Mouse (Mus musculus) MEL-GATA-1-ER (cell line): ENCODE measurements around the gene Olfr963.
"Not testable (repeated sequence)": the region's sequence is repeated elsewhere in the genome, so short reads cannot be mapped to it uniquely, and the experiment has no call there.

Experiments
- DNase-seq: peaks from one replicate; pipeline ENCODE4 v3.0.0-alpha.2; 2012; ENCODE audit warnings: low read depth; ENCODE audit errors: extremely low read depth

The Olfr963 gene

GRCm38 (mm10) chr9:39666905-39667304 is at the start of gene Olfr963:
TSS of gene Olfr963 (plus strand) at chr9:39667205.
- DNase-seq: no peak

GRCm38 (mm10) chr9:39621073-39621472 is 45.9 kb upstream of the Olfr963 start, which contains the start of gene Olfr960:
TSS of gene Olfr960 (plus strand) at chr9:39621373.
- no peak for DNase-seq

- no peak for DNase-seq
Observed at GRCm38 (mm10) chr9:39623783-39624182, 43.2 kb upstream of the Olfr963 start.

GRCm38 (mm10) chr9:39624711-39625110 is 42.3 kb upstream of the Olfr963 start:
- no peak for DNase-seq

- DNase-seq: no peak
Observed at GRCm38 (mm10) chr9:39629069-39629468, 37.9 kb upstream of the Olfr963 start.

- DNase-seq: no peak
Observed at GRCm38 (mm10) chr9:39633913-39634594, 33.0 kb upstream of the Olfr963 start.

GRCm38 (mm10) chr9:39644785-39645184 is 22.2 kb upstream of the Olfr963 start, which contains the start of gene Olfr961:
TSS of gene Olfr961 (plus strand) at chr9:39645085.
- DNase-seq: no peak

GRCm38 (mm10) chr9:39647382-39647781 is 19.6 kb upstream of the Olfr963 start:
- DNase-seq: no peak

GRCm38 (mm10) chr9:39654756-39655396 is 12.1 kb upstream of the Olfr963 start:
- no peak for DNase-seq

GRCm38 (mm10) chr9:39669723-39670122 is 2.7 kb downstream of the Olfr963 start:
- DNase-seq: no peak

GRCm38 (mm10) chr9:39674820-39675219 is 7.8 kb downstream of the Olfr963 start:
- DNase-seq: no peak

- DNase-seq: no peak
Observed at GRCm38 (mm10) chr9:39678557-39678956, 11.6 kb downstream of the Olfr963 start.

GRCm38 (mm10) chr9:39679280-39679679 is 12.3 kb downstream of the Olfr963 start:
- no peak for DNase-seq

GRCm38 (mm10) chr9:39701123-39701522 is 34.1 kb downstream of the Olfr963 start:
- not testable (repeated sequence) for DNase-seq

- no peak for DNase-seq
Observed at GRCm38 (mm10) chr9:39707017-39707416, 40.0 kb downstream of the Olfr963 start, which contains the start of gene Olfr149. TSS of gene Olfr149 (minus strand) at chr9:39707117.

GRCm38 (mm10) chr9:39708958-39709357 is 42.0 kb downstream of the Olfr963 start:
- no peak for DNase-seq

- DNase-seq: no peak
Observed at GRCm38 (mm10) chr9:39711053-39711452, 44.0 kb downstream of the Olfr963 start, which contains the start of gene Olfr965. TSS of gene Olfr965 (plus strand) at chr9:39711353.
